Mouse (Mus musculus) cortical plate, adult 2 months (tissue): ENCODE measurements around the gene Swi5.

ENCODE experiments used
- CTCF ChIP-seq: fragments of 200-500 bp; IDR thresholded peaks from 2 replicates; pipeline ENCODE4 v1.5.1; 2011; ENCODE audit warnings: mild to moderate bottlenecking, control low read depth, low read length; ENCODE audit not compliant: insufficient read depth; ENCODE audit errors: extremely low read depth
- POLR2A ChIP-seq: fragments of 200-500 bp; IDR thresholded peaks from 2 replicates; pipeline ENCODE4 v1.6.1; 2011; ENCODE audit warnings: mild to moderate bottlenecking, low read length, control low read depth; ENCODE audit not compliant: insufficient read depth; ENCODE audit errors: extremely low read depth

DNA sequence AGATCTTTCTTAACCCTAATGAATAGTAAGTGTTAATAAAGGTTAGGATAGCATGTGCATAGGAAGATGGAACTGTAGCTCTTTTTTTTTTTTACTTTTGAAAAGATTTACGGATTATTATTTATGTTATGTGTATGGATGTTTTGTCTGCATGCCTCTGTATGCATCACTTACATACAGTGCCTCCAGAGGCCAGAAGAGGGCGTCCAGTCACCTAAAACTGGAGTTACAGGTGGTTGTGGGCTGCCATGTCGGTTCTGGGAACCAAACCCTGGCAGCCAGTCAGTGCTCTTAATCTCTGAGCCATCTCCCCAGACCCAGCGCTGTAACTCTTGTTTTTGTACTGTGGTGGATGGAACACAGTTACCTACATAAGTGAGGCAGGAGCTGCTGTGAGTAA lies 36.4 kb upstream of the Swi5 start:
- TF ChIP-seq CTCF: no peak
- no peak for TF ChIP-seq POLR2A
